Mouse (Mus musculus): ENCODE data around the gene Acox2. TPM values are rescaled to one million over a fixed set of nuclear protein-coding genes. Genes with fewer than 3 reads are reported as not detected.
"Not testable (repeated sequence)": the region's sequence is repeated elsewhere in the genome, so short reads cannot be mapped to it uniquely, and the experiment has no call there.

Gene Acox2
- polyA plus RNA-seq, 1 experiment from 2014 or later, result 0.47 TPM

- Histone ChIP-seq H3K36me3 (ENCODE audit: insufficient read depth) (no peaks in the 10 kb centered on the region), H3K9me3 (ENCODE audit: low read depth, low read length) (no peaks in the 10 kb centered on the region), H3K27ac (ENCODE audit: low read depth) (no peak overlapping the region), H3K4me3 (ENCODE audit: low read depth, low read length) (no peak overlapping the region), H3K27me3 (ENCODE audit: insufficient read depth, low read length) (no peaks in the 10 kb centered on the region), H3K4me2 (no peak overlapping the region), H3K9ac (no peak overlapping the region), H3K4me1 (ENCODE audit: insufficient read depth) (peaks cover 4% of the 10 kb centered on the region; the same call in 1 of the 2 replicates)
- ATAC-seq (ENCODE audit: insufficient read depth) (peak; percentile 58; the same call in 1 of the 2 replicates), DNase-seq (peak; percentile 53)
- TF ChIP-seq CTCF (IDR thresholded peaks at IDR 0.05; ENCODE audit: low read depth), result no peak
- 57% methylated on average over 5 of the region's 5 CpGs for whole genome bisulfite sequencing
Observed at GRCm38 (mm10) chr14:8297889-8298293, 38.7 kb upstream of the Acox2 start.

DNA sequence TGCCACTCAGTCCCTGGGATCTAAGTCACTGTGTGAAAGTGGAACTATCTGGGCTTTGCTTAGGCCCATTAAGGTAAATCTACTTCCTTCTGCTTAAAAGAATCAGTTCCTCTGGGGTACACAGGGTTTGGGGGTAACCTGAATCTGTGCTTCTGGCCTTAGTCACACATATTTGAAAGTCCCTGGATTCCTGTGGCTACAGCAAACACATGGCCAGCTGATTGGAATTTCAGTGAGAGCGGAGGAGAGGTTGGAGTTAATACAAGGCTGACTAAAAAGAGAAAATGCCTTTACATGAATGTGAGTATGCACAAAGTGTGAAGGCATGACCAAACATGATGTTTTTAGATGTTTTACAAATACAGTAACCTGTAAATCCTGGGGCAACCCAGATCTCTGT lies 35.1 kb upstream of the Acox2 start:
- H3K4me3 ChIP-seq (ENCODE audit: low read depth, low read length), result no peak overlapping the region
- no peak for ATAC-seq (ENCODE audit: insufficient read depth)

GRCm38 (mm10) chr14:8286595-8286994 lies 27.4 kb upstream of the Acox2 start:
- H3K36me3 ChIP-seq (ENCODE audit: insufficient read depth); H3K27me3 ChIP-seq (ENCODE audit: insufficient read depth, low read length); H3K4me3 ChIP-seq (ENCODE audit: low read depth, low read length); H3K9me3 ChIP-seq (ENCODE audit: low read depth, low read length); H3K4me2 ChIP-seq; DNase-seq; H3K9ac ChIP-seq; H3K4me1 ChIP-seq (ENCODE audit: insufficient read depth); H3K27ac ChIP-seq (ENCODE audit: low read depth): not testable (repeated sequence)
- peak; percentile 71 for ATAC-seq (ENCODE audit: insufficient read depth)
- 84% methylated on average over 5 of the region's 5 CpGs for WGBS

More for the DNA sequence above, 35.1 kb upstream of the Acox2 start:
- 62% methylated on average over 1 of the region's 1 CpGs for WGBS
- Histone ChIP-seq H3K9ac (no peak overlapping the region), H3K36me3 (ENCODE audit: insufficient read depth) (no peaks in the 10 kb centered on the region), H3K27ac (ENCODE audit: low read depth) (no peak overlapping the region), H3K27me3 (ENCODE audit: insufficient read depth, low read length) (no peaks in the 10 kb centered on the region), H3K4me2 (no peak overlapping the region), H3K9me3 (ENCODE audit: low read depth, low read length) (no peaks in the 10 kb centered on the region), H3K4me1 (ENCODE audit: insufficient read depth) (no peaks in the 10 kb centered on the region)
- TF ChIP-seq CTCF (IDR thresholded peaks at IDR 0.05; ENCODE audit: low read depth), result no peak
- no peak for DNase-seq

DNA sequence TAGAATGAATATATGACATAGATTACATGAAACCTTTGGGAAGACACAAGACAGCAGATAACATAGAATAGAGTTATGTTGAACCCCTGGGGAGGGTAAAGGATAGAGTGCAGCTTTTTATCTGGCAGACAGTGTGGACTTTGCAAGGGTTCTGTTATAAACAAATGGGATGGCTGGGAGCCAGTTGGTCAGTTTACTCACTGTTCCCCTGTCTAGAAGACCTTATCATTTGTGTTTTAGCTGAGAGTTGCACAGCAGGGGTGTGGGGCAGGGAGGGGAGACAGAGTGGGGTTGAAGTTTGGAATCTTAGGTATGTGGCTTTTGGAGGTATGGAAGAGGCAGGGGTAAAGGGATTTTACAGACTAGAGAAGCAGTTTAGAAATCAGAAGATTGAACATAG lies 24.6 kb upstream of the Acox2 start:
- no peaks in the 10 kb centered on the region for H3K36me3 ChIP-seq (ENCODE audit: insufficient read depth)
- ATAC-seq (ENCODE audit: insufficient read depth) (peak; percentile 91), DNase-seq (peak; percentile 65)
- no peaks in the 10 kb centered on the region for H3K27me3 ChIP-seq (ENCODE audit: insufficient read depth, low read length)
- H3K4me2 ChIP-seq, result no peak overlapping the region
- H3K27ac ChIP-seq (ENCODE audit: low read depth), result peak overlapping the region; percentile 69; the same call in 1 of the 2 replicates
- no peak overlapping the region for H3K4me3 ChIP-seq (ENCODE audit: low read depth, low read length)
- TF ChIP-seq CTCF (IDR thresholded peaks at IDR 0.05; ENCODE audit: low read depth), result no peak
- H3K9me3 ChIP-seq (ENCODE audit: low read depth, low read length), result no peaks in the 10 kb centered on the region
- H3K9ac ChIP-seq, result no peak overlapping the region
- H3K4me1 ChIP-seq (ENCODE audit: insufficient read depth), result peaks cover 6% of the 10 kb centered on the region; the same call in 1 of the 2 replicates

DNA sequence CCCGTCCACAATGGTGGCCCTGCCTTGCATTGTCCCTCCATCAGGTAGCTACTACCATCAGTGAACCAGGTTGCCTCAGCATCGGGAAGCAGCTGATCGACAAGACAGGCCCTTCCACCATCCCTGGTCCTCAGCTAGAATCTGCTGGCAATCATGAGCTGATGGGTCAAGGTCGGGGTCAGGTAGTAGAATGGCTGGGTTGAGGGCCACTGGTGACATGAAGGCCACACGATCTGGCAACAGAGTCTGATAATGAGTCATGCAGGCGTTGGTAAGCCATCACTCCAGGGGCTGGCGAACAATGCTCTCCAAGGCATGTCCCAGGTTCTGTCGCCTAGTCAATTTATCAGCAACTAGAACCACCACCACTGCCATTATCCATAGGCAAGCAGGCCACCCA lies 12.1 kb upstream of the Acox2 start:
- not testable (repeated sequence) for H3K27me3 ChIP-seq (ENCODE audit: insufficient read depth, low read length); DNase-seq; H3K9ac ChIP-seq; H3K9me3 ChIP-seq (ENCODE audit: low read depth, low read length); H3K4me2 ChIP-seq; ATAC-seq (ENCODE audit: insufficient read depth); H3K27ac ChIP-seq (ENCODE audit: low read depth); H3K36me3 ChIP-seq (ENCODE audit: insufficient read depth); H3K4me1 ChIP-seq (ENCODE audit: insufficient read depth); H3K4me3 ChIP-seq (ENCODE audit: low read depth, low read length)
- WGBS, result 83% methylated on average over 8 of the region's 8 CpGs

DNA sequence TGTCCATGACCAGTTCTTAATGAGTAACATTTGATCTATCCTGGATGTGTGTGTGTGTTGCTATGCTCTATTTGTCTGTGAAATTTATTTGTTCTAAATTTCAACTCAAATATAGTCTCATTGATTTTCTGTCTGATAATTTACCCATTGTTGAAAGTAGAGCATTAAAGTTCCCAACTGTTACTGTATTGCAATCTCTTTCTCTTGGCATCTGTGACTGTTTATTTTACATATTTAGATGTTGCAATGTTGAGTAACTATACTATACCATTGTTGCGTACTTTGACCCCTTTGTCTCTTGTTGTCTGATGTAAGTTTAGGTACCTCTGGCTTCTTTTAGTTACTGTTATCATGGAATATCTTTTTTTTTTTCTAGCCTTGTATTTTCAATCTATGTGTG lies 5.2 kb upstream of the Acox2 start:
- Histone ChIP-seq H3K27ac (ENCODE audit: low read depth) (no peak overlapping the region), H3K36me3 (ENCODE audit: insufficient read depth) (no peaks in the 10 kb centered on the region), H3K9ac (no peak overlapping the region), H3K4me3 (ENCODE audit: low read depth, low read length) (no peak overlapping the region), H3K27me3 (ENCODE audit: insufficient read depth, low read length) (no peaks in the 10 kb centered on the region), H3K9me3 (ENCODE audit: low read depth, low read length) (no peaks in the 10 kb centered on the region), H3K4me2 (no peak overlapping the region), H3K4me1 (ENCODE audit: insufficient read depth) (no peaks in the 10 kb centered on the region)
- no peak for ATAC-seq (ENCODE audit: insufficient read depth)
- TF ChIP-seq CTCF (IDR thresholded peaks at IDR 0.05; ENCODE audit: low read depth), result no peak
- no peak for DNase-seq
- WGBS, result 86% methylated on average over 1 of the region's 1 CpGs

- Histone ChIP-seq H3K27ac (ENCODE audit: low read depth) (no peak overlapping the region), H3K4me3 (ENCODE audit: low read depth, low read length) (no peak overlapping the region), H3K36me3 (ENCODE audit: insufficient read depth) (no peaks in the 10 kb centered on the region), H3K4me2 (no peak overlapping the region), H3K27me3 (ENCODE audit: insufficient read depth, low read length) (no peaks in the 10 kb centered on the region), H3K9ac (no peak overlapping the region), H3K9me3 (ENCODE audit: low read depth, low read length) (no peaks in the 10 kb centered on the region), H3K4me1 (ENCODE audit: insufficient read depth) (no peaks in the 10 kb centered on the region)
- DNase-seq (no peak), ATAC-seq (ENCODE audit: insufficient read depth) (no peak)
- TF ChIP-seq CTCF (IDR thresholded peaks at IDR 0.05; ENCODE audit: low read depth), result no peak
- WGBS, result 55% methylated on average over 1 of the region's 1 CpGs
Observed at GRCm38 (mm10) chr14:8262242-8262641, 3.1 kb upstream of the Acox2 start.

DNA sequence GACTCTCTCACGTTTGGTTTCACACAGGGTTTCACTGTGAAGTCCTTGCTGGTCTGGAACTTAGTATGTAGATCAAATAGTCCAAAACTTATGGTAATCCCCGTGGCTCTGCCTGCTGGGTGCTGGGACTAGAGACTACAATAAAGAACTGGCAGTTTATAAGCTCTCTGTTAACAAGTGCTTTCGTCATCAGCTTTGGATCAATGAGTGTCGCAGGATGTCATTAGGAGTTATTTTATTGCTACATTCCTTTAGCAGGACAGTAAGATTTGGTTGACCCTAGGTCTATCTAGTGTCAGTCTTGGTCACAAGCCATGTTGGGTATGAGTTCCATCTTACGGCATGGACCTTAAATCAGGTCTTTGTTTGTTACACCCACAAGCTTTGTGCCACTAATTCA lies 1.1 kb upstream of the Acox2 start:
- DNase-seq (no peak), ATAC-seq (ENCODE audit: insufficient read depth) (no peak)
- Histone ChIP-seq H3K9me3 (ENCODE audit: low read depth, low read length) (no peaks in the 10 kb centered on the region), H3K27ac (ENCODE audit: low read depth) (no peak overlapping the region), H3K36me3 (ENCODE audit: insufficient read depth) (no peaks in the 10 kb centered on the region), H3K4me3 (ENCODE audit: low read depth, low read length) (no peak overlapping the region), H3K4me1 (ENCODE audit: insufficient read depth) (no peaks in the 10 kb centered on the region), H3K9ac (no peak overlapping the region), H3K4me2 (no peak overlapping the region), H3K27me3 (ENCODE audit: insufficient read depth, low read length) (no peaks in the 10 kb centered on the region)
- no peak for TF ChIP-seq CTCF (IDR thresholded peaks at IDR 0.05; ENCODE audit: low read depth)
- WGBS, result 78% methylated on average over 5 of the region's 5 CpGs
